Mouse (Mus musculus) testis, adult 2 months (tissue): ENCODE measurements around the gene Ipcef1. TPM values are rescaled to one million over a fixed set of nuclear protein-coding genes. Genes with fewer than 3 reads are reported as not detected.
"Not testable (repeated sequence)": the region's sequence is repeated elsewhere in the genome, so short reads cannot be mapped to it uniquely, and the experiment has no call there.

Source experiments
- H3K27ac ChIP-seq: fragments of 200-500 bp; 2 replicates; pipeline ENCODE4 v1.5.1; 2012; ENCODE audit warnings: low read depth, low read length; ENCODE audit not compliant: control insufficient read depth, insufficient read depth
- H3K27me3 ChIP-seq: fragments of 200-500 bp; 2 replicates; pipeline ENCODE4 v1.6.1; 2012; ENCODE audit warnings: mild to moderate bottlenecking, low read length, moderate library complexity; ENCODE audit not compliant: control insufficient read depth, insufficient read depth
- H3K36me3 ChIP-seq: fragments of 200-500 bp; 2 replicates; pipeline ENCODE4 v1.6.1; 2012; ENCODE audit warnings: mild to moderate bottlenecking, low read length; ENCODE audit not compliant: control insufficient read depth, insufficient read depth
- H3K4me1 ChIP-seq: fragments of 200-500 bp; 2 replicates; pipeline ENCODE4 v1.6.1; 2012; ENCODE audit warnings: low read length; ENCODE audit not compliant: control insufficient read depth, insufficient read depth
- H3K4me3 ChIP-seq: fragments of 200-500 bp; 2 replicates; pipeline ENCODE4 v1.5.1; 2012; ENCODE audit warnings: low read depth, mild to moderate bottlenecking, low read length, moderate library complexity, mixed read lengths; ENCODE audit not compliant: control insufficient read depth
- CTCF ChIP-seq: fragments of 200-500 bp; IDR thresholded peaks from 2 replicates; pipeline ENCODE4 v1.5.1; 2012; ENCODE audit warnings: low read depth, mild to moderate bottlenecking, inconsistent platforms, low read length, moderate library complexity; ENCODE audit not compliant: control insufficient read depth, insufficient read depth, insufficient replicate concordance
- POLR2A ChIP-seq: fragments of 200-500 bp; IDR thresholded peaks from 2 replicates; pipeline ENCODE4 v1.6.1; 2012; ENCODE audit warnings: low read depth, mild to moderate bottlenecking, inconsistent platforms, low read length, moderate library complexity; ENCODE audit not compliant: control insufficient read depth
- polyA plus RNA-seq: library from polyadenylated mRNA; depleted of rRNA; stranded (reverse); fragments of >200 nt; gene quantifications from 2 replicates; pipeline ENCODE4 v1.2.3, GENCODE M21; 2012

The Ipcef1 gene
- polyA plus RNA-seq, 1 experiment = not detected

DNA sequence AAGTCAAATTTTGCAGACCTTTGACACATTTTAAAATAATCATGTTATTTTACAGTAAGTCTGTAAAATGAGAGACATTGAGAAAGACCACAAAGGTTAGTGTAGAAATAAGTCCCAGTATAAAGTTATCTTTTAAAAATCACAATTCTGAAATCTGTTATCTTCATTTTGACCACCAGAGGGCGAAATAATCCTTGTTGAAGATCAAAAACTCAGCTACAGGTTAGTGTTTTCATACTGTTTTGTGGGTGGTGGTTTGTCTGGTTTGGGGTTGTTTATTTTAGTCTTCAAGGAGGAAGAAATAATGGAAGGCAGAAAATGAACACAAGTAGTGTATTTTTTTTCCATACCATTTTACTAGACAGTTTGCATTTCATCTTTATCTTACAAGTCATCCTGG, 166.8 kb downstream of the Ipcef1 start:
- H3K4me3 ChIP-seq = no peak overlapping the region
- no peak overlapping the region for H3K27ac ChIP-seq
- H3K4me1 ChIP-seq = no peaks in the 10 kb centered on the region
- H3K36me3 ChIP-seq = no peaks in the 10 kb centered on the region
- TF ChIP-seq CTCF (no peak), POLR2A (no peak)
- H3K27me3 ChIP-seq = no peaks in the 10 kb centered on the region

DNA sequence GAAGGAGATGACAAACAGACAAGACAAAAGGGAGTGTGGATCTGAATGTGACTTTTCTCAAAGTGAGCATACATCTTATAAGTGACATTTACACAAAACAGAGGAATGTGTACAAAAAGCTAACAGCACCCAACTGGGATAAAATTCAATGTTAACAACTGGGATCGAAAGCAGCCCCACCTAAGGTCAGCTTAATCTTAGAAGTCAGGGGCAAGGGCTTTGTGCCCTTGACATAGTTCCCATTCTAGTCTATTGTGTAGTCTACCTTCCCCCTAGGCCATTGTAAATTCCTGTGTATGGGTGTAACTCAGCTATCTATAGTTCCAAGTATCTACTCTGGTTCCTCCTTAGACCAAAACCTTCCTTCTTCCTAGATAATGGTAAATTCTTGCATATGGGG, 170.2 kb downstream of the Ipcef1 start:
- H3K4me1 ChIP-seq, H3K27me3 ChIP-seq, H3K36me3 ChIP-seq, H3K27ac ChIP-seq, H3K4me3 ChIP-seq: not testable (repeated sequence)

GRCm38 (mm10) chr10:6878276-6878881, 173.9 kb downstream of the Ipcef1 start:
- TF ChIP-seq CTCF = no peak
- no peak for TF ChIP-seq POLR2A
- Histone ChIP-seq H3K4me3 (no peak overlapping the region), H3K27me3 (no peaks in the 10 kb centered on the region), H3K36me3 (no peaks in the 10 kb centered on the region), H3K4me1 (no peaks in the 10 kb centered on the region), H3K27ac (no peak overlapping the region)

DNA sequence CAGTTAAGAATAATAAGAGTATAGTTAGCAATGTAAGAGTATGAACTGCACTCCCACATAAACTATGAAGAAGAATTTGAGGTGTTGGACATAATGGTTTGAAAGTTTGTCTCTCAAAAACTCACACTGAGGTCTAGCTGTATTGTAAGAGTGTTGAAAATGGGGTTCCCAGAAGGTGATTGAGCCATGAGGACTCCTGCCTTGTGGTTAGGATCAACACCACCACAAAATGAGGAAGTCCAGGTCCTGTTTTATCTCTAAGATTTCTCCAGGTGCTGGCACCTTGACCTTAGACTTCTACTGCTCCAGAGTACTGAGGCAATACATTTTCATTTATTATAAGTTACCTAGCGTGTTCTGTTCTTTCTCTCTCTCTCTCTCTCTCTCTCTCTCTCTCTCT, 178.4 kb downstream of the Ipcef1 start:
- no peaks in the 10 kb centered on the region for H3K36me3 ChIP-seq
- no peak overlapping the region for H3K27ac ChIP-seq
- no peaks in the 10 kb centered on the region for H3K27me3 ChIP-seq
- H3K4me3 ChIP-seq = no peak overlapping the region
- H3K4me1 ChIP-seq = no peaks in the 10 kb centered on the region
- TF ChIP-seq POLR2A = no peak
- TF ChIP-seq CTCF = no peak

- H3K4me3 ChIP-seq = no peak overlapping the region
- TF ChIP-seq CTCF (no peak), POLR2A (no peak)
- no peaks in the 10 kb centered on the region for H3K4me1 ChIP-seq
- H3K27me3 ChIP-seq = no peaks in the 10 kb centered on the region
- no peaks in the 10 kb centered on the region for H3K36me3 ChIP-seq
- H3K27ac ChIP-seq = no peak overlapping the region
Measured at GRCm38 (mm10) chr10:6871418-6872072, 180.7 kb downstream of the Ipcef1 start.

GRCm38 (mm10) chr10:6855812-6856211, 196.5 kb downstream of the Ipcef1 start:
- no peak for TF ChIP-seq CTCF
- no peak for TF ChIP-seq POLR2A
- Histone ChIP-seq H3K27me3 (no peaks in the 10 kb centered on the region), H3K27ac (no peak overlapping the region), H3K36me3 (no peaks in the 10 kb centered on the region), H3K4me1 (no peaks in the 10 kb centered on the region), H3K4me3 (no peak overlapping the region)

GRCm38 (mm10) chr10:6848834-6849233, 203.4 kb downstream of the Ipcef1 start:
- H3K27me3 ChIP-seq = no peaks in the 10 kb centered on the region
- no peak for TF ChIP-seq CTCF
- TF ChIP-seq POLR2A = no peak
- no peak overlapping the region for H3K27ac ChIP-seq
- H3K4me1 ChIP-seq = no peaks in the 10 kb centered on the region
- H3K36me3 ChIP-seq = no peaks in the 10 kb centered on the region
- no peak overlapping the region for H3K4me3 ChIP-seq

- no peak for TF ChIP-seq POLR2A
- no peak for TF ChIP-seq CTCF
- Histone ChIP-seq H3K4me1 (no peaks in the 10 kb centered on the region), H3K27me3 (no peaks in the 10 kb centered on the region), H3K36me3 (no peaks in the 10 kb centered on the region), H3K4me3 (no peak overlapping the region), H3K27ac (no peak overlapping the region)
Measured at GRCm38 (mm10) chr10:6848162-6848754, 204.0 kb downstream of the Ipcef1 start.
